Mouse (Mus musculus) G1E (cell line): Measurements from ENCODE around the gene Kctd2. TPM values are rescaled to one million over a fixed set of nuclear protein-coding genes. Genes with fewer than 3 reads are reported as not detected.

Experiments used
- ATAC-seq: 2 replicates; pipeline ENCODE4 v1.8.0; 2016; ENCODE audit warnings: mild to moderate bottlenecking; ENCODE audit not compliant: insufficient number of reproducible peaks, poor library complexity, low FRiP score, severe bottlenecking; ENCODE audit errors: extremely low read depth
- DNase-seq: peaks from one replicate; pipeline ENCODE4 v3.0.0; 2012; ENCODE audit warnings: low spot score
- H3K27me3 ChIP-seq: 2 replicates; pipeline ENCODE4 v1.6.1; 2012; ENCODE audit warnings: mild to moderate bottlenecking, low read length, inconsistent platforms; ENCODE audit not compliant: insufficient read depth
- H3K36me3 ChIP-seq: replicated peaks from 2 replicates; pipeline ENCODE3; 2012; ENCODE audit warnings: mild to moderate bottlenecking, inconsistent platforms
- H3K4me1 ChIP-seq: 2 replicates; pipeline ENCODE4 v1.6.1; 2012; ENCODE audit warnings: low read depth, low read length, inconsistent platforms, mixed read lengths; ENCODE audit not compliant: insufficient read depth
- H3K4me3 ChIP-seq: 2 replicates; pipeline ENCODE4 v1.5.1; 2012; ENCODE audit warnings: low read depth, mild to moderate bottlenecking, inconsistent platforms, low read length, moderate library complexity, mixed read lengths
- H3K9me3 ChIP-seq: replicated peaks from 2 replicates; pipeline ENCODE4 v1.6.1; 2012; ENCODE audit warnings: inconsistent platforms
- CTCF ChIP-seq: IDR thresholded peaks from 2 replicates; pipeline ENCODE4 v1.5.1; 2012; ENCODE audit warnings: low read depth, low read length, inconsistent platforms, mixed read lengths
- GATA1 ChIP-seq: IDR thresholded peaks from 2 replicates; pipeline ENCODE4 v1.6.1; 2012; ENCODE audit warnings: borderline replicate concordance, low read length, inconsistent platforms, mixed read lengths
- GATA2 ChIP-seq: IDR thresholded peaks from 2 replicates; pipeline ENCODE4 v1.6.1; 2012; ENCODE audit warnings: low read depth, low read length, inconsistent platforms, borderline replicate concordance
- POLR2AphosphoS5 ChIP-seq: IDR thresholded peaks from 2 replicates; pipeline ENCODE4 v1.6.1; 2012; ENCODE audit warnings: low read depth, low read length, inconsistent platforms; ENCODE audit not compliant: insufficient replicate concordance
- TAL1 ChIP-seq: conservative IDR thresholded peaks from 2 replicates; pipeline ENCODE4 v1.6.1; 2012; ENCODE audit warnings: low read depth, low read length, inconsistent platforms, mixed read lengths
- polyA plus RNA-seq: library from polyadenylated mRNA; stranded (reverse); fragments of >175 nt; gene quantifications from 2 replicates; pipeline ENCODE4 v1.2.3, GENCODE M21; 2012
- total RNA-seq, 2 experiments: library from RNA; stranded (forward) in 1 of 2; stranded (reverse) in 1 of 2; fragments of 200-1000 nt in 1 of 2; fragments of >200 nt in 1 of 2; fragmentation: Nextera tagmentation in 1 of 2; gene quantifications; 2 replicates each; pipeline ENCODE4 v1.2.3; 2014 to 2017

Kctd2 gene
- total and polyA plus RNA-seq, 3 experiments, result 15.2 to 17.5 (median 15.4) TPM

GRCm38 (mm10) chr11:115446906-115447305 is 27.0 kb downstream of the Kctd2 start:
- TF ChIP-seq CTCF (no peak), TAL1 (no peak), GATA2 (no peak), POLR2AphosphoS5 (no peak), GATA1 (no peak)
- ATAC-seq (no peak), DNase-seq (no peak)
- Histone ChIP-seq H3K9me3 (no peaks in the 10 kb centered on the region), H3K36me3 (no peaks in the 10 kb centered on the region), H3K4me1 (no peaks in the 10 kb centered on the region), H3K27me3 (peaks cover 55% of the 10 kb centered on the region), H3K4me3 (no peak overlapping the region)

- ATAC-seq, result no peak
- Histone ChIP-seq H3K36me3 (no peaks in the 10 kb centered on the region), H3K9me3 (no peaks in the 10 kb centered on the region), H3K4me1 (no peaks in the 10 kb centered on the region), H3K27me3 (peaks cover 55% of the 10 kb centered on the region), H3K4me3 (no peak overlapping the region)
- no peak for DNase-seq
- TF ChIP-seq TAL1 (no peak), POLR2AphosphoS5 (no peak), CTCF (no peak), GATA2 (no peak), GATA1 (no peak)
Measured at GRCm38 (mm10) chr11:115447321-115447885, 27.5 kb downstream of the Kctd2 start.

GRCm38 (mm10) chr11:115448075-115448474 is 28.1 kb downstream of the Kctd2 start:
- peaks cover 55% of the 10 kb centered on the region for H3K27me3 ChIP-seq
- DNase-seq (no peak), ATAC-seq (no peak)
- H3K9me3 ChIP-seq, result no peaks in the 10 kb centered on the region
- no peaks in the 10 kb centered on the region for H3K36me3 ChIP-seq
- no peaks in the 10 kb centered on the region for H3K4me1 ChIP-seq
- TF ChIP-seq GATA2, result no peak
- H3K4me3 ChIP-seq, result no peak overlapping the region

GRCm38 (mm10) chr11:115448998-115449397 is 29.1 kb downstream of the Kctd2 start:
- TF ChIP-seq CTCF (no peak), POLR2AphosphoS5 (no peak), GATA1 (no peak), GATA2 (no peak), TAL1 (no peak)
- Histone ChIP-seq H3K36me3 (no peaks in the 10 kb centered on the region), H3K27me3 (peaks cover 54% of the 10 kb centered on the region), H3K9me3 (no peaks in the 10 kb centered on the region), H3K4me1 (no peaks in the 10 kb centered on the region), H3K4me3 (no peak overlapping the region)
- DNase-seq (no peak), ATAC-seq (no peak)

- Histone ChIP-seq H3K9me3 (no peaks in the 10 kb centered on the region; the same call in 1 of the 2 replicates), H3K36me3 (no peaks in the 10 kb centered on the region), H3K4me3 (no peak overlapping the region), H3K4me1 (no peaks in the 10 kb centered on the region), H3K27me3 (peaks cover 50% of the 10 kb centered on the region)
- DNase-seq, result no peak
- ATAC-seq, result no peak
- TF ChIP-seq GATA1, result no peak
- TF ChIP-seq POLR2AphosphoS5, result no peak
- no peak for TF ChIP-seq CTCF
- TF ChIP-seq GATA2, result no peak
- no peak for TF ChIP-seq TAL1
Measured at GRCm38 (mm10) chr11:115450176-115450575, 30.2 kb downstream of the Kctd2 start.

- no peak overlapping the region for H3K4me3 ChIP-seq
- no peak for DNase-seq
- H3K4me1 ChIP-seq, result no peaks in the 10 kb centered on the region
- TF ChIP-seq POLR2AphosphoS5, result no peak
- no peak for TF ChIP-seq GATA2
- TF ChIP-seq GATA1, result no peak
- TF ChIP-seq TAL1, result no peak
- no peak for TF ChIP-seq CTCF
- H3K9me3 ChIP-seq, result no peaks in the 10 kb centered on the region; the same call in 1 of the 2 replicates
- peaks cover 36% of the 10 kb centered on the region for H3K27me3 ChIP-seq
- no peaks in the 10 kb centered on the region for H3K36me3 ChIP-seq
- no peak for ATAC-seq
Measured at GRCm38 (mm10) chr11:115451781-115452241, 31.9 kb downstream of the Kctd2 start.
